Mouse (Mus musculus) embryo, embryonic 9.5 days (tissue): Measurements from ENCODE around the gene Phc2.

Source experiments
- DNase-seq: peaks from one replicate; pipeline ENCODE4 v3.0.0-alpha.2; 2017; ENCODE audit errors: extremely low spot score

Phc2 gene

GRCm38 (mm10) chr4:128741906-128742305 lies 87.4 kb downstream of the Phc2 start:
- DNase-seq, result no peak

DNA sequence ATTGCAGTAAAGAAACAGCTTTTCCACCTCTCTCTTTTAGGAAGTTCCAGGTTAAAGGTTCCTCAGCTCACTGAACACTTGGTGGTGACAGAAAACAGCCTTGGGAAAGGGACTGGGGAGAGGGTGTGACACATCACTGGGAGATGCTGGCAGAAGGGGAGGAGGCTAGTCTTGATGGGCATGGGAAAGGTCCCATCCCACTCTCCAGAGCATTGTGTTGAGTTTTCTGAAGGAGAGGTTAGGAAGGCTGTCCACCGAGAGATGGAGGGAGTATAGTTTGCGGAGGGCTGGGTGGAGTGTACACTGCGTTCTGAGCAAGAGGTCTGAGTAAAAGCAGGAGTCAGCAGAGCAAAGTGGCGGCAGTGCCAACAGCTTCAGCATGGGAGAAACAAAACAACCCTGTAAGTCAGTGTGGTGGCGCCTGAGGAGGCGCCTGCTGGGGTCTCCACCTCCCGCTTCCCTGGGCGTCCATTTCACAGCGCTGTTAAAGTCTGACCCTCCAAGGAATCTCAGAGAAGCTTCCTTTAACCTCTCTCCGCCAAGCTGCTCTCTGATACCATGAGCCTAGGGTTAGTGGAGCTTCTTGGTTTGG lies 88.0 kb downstream of the Phc2 start:
- no peak for DNase-seq

- no peak for DNase-seq
These were observed 88.6 kb downstream of the Phc2 start for GRCm38 (mm10) chr4:128743031-128743626.

GRCm38 (mm10) chr4:128745160-128745559 lies 90.7 kb downstream of the Phc2 start:
- no peak for DNase-seq

DNA sequence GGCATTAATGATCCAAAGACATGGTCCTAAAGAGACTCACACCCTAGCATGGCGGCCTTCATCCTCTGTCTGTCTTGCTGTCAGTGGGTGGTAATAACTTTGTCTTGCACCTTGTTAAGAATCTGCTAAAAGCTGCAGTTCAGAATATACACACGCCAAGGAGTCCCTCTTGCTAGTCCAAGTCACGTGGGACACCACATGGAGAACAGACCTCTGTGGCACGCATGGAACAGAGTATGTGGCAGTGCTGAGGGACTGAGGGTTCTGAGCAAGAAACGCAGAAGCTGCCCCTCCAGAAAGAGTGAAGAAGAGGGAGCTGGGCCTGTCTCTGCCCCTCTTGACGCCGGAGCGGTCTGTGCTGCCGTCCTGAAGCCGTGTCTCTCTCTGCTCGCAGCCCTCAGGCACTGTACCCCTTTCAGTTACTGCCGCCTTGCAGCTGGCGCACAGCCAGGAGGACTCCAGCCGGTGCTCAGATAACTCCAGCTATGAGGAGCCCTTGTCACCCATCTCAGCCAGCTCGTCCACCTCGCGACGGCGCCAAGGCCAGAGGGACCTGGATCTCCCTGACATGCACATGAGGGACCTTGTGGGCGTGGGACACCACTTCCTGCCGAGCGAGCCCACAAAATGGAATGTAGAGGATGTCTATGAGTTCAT lies 93.2 kb downstream of the Phc2 start:
- DNase-seq, result no peak

GRCm38 (mm10) chr4:128748309-128748708 lies 93.8 kb downstream of the Phc2 start:
- no peak for DNase-seq

DNA sequence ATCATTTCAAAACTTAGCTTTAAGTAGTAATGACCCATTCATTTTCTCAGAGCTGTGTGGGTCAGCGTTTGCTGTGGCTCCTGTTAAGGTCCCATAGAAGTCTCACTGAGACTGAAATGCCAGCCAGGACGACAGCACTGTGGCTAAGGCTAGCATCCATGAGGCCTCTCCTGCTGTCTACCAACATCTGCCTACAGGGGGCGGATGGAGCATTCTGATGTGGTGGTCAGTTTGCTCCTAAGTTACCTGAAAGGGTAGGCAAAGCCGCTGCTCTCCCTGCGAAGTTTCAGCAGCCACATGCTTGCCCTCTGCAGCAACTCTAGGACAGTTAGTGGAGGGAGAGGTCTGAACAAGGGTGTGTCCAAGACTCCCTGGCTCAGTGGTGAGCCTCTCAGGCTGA lies 96.5 kb downstream of the Phc2 start:
- peak; percentile 25 for DNase-seq

DNA sequence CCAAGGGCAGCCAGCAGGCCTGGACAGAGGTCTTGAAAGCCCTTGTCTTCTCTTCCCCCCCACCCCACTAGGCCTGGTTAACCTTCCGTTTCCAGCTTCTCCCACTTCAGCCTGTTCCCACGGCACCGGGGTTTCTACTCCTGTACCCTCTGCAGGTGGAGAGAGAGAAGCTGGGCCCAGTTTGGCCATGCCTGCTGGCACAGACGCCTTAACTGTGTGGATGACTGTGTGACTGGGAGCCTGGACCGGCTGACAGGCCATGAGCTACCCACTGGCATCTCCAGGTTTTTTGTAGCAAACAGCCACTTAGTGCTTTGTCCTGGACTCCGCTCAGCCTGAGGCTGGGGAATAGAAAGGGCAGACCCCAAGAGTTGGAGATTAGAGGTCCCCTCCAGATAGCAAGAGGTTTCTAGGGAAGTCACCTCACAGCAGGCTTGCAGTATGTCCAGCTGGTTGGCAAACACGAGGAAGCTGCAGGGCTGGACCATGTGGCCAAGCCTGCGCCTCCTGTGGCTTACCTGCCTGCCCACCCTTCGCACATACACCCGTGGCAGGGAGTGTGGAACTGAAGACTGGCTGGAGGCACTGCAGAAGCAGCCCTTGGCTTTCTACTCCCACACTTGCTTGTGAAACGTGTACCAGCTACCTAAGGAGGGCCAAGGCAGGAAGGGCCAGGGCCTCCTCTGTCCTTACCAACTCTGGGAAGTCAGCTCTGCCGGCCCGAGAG lies 97.7 kb downstream of the Phc2 start:
- DNase-seq, result no peak

DNA sequence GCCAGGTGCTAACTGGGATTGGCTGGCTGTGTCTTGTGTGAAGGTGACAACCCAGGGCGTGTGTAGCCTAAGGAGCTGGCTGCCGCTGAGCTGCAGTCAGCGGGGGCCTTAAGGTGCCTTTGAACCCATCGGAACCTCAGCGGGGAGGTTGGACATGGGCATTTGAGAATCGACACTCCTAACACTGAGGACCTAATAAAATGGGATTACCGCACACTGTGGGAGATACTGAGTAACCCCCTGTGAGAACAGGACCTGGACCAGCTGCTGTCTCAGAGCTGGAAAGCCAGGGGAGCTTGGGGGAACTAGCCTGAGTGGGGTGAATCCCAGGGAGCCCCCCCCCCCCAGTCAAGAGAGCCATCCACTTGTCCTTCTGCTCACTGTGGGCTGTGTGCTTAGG lies 99.1 kb downstream of the Phc2 start:
- no peak for DNase-seq

DNA sequence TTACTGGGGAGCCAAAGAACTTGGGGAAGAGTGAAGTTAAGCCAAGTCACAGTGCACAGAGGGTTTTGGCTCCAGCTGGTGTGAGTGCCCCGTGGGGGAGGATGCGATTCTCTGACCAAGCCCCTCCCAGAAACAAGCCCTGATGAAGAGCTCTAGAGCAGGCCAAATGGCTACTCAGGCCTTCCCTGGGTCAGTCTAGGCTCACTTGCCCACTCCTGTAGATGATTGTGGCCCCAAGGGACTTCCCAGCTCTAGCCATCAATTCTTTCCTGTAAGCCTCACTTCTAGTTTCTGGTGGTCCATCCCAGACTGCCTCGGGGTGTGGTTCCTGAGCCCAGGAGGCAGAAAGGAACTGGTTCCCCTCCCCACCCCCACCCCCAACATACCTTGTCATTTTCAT lies 100.6 kb downstream of the Phc2 start, which contains the start of gene A3galt2:
Gene A3galt2, plus strand, starts transcription at position 301 of the 400 bp plus-strand sequence.
- DNase-seq, result no peak

DNA sequence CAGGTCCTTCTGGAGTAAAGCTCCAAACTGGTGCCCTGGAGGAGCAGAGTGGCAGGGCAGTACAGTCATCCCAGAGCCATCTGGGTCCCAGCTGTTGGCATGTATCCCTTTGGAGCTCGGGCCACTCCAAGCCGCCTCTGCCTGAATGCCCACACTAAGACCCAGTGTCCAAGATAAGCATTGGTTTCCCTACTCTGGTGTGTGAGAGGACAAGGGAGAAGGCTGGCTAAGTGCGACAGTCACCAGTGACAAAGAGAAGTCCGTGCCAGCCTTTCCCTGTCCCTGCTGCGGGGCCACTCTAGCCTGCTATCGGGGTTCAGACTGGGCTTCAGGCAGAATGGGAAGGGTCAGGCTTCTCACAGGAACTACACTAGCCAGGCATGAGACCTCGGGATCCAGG lies 101.4 kb downstream of the Phc2 start:
- DNase-seq, result no peak

- DNase-seq, result no peak
These were observed 104.7 kb downstream of the Phc2 start for GRCm38 (mm10) chr4:128759214-128759613.

DNA sequence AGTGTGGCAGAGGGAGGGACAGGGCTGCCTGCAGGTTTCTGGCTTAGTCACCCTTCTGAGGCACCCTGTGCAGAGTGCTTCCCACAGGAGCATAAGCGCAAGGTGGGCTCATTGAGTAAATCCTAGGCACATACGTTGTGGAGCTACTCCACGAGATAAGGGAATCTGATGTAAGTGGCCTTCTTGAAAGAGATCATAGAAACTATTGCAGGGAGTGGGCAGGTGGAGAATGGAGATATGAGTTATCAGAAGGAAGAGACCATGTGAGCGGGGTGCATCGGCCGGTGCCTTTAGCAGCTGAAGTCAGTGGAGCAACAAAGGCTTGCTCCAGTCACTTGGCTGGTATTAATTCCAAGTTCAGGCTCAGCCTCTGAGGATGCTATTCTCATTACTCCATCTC lies 105.5 kb downstream of the Phc2 start:
- no peak for DNase-seq

GRCm38 (mm10) chr4:128766929-128767328 lies 112.4 kb downstream of the Phc2 start:
- no peak for DNase-seq

- no peak for DNase-seq
These were observed 113.6 kb downstream of the Phc2 start for GRCm38 (mm10) chr4:128768120-128768519.

DNA sequence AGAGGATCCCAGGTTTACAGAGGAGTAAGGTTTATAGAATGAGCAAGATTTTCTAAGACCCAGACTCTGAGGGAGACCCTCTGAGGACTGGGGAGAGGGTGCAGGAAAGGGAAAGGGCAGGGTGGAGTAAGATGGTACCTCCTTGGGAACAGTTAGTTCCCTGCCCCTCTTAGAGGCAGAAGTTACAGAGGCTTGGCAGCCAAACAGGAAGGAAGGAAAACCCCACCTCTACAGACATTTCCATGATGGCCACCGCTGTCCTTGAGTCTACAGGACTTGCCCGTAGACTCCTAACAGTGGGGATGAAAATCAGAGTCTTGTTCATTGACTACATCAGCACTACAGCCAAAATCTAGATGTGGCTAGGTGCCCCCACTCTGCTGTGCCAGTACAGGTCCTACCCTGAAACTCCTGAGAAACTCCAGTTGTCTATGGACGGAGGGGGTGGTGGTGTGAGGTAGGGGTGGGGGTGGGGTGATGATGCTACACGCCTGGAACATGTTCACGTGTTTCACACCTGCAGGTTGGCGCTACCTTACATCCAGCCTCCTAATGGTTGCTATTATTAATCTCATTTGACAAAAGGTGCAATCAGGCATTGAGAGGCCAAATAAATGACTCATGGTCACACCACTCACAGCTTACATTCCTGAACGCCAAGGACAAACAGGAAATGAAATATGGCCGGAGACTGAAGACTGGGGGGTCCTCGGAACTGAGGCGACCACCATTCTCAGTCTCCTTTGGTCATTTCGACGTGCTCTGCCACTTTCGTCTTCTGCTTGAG lies 115.3 kb downstream of the Phc2 start:
- no peak for DNase-seq

GRCm38 (mm10) chr4:128770698-128771097 lies 116.2 kb downstream of the Phc2 start:
- DNase-seq, result no peak

GRCm38 (mm10) chr4:128773820-128774219 lies 119.3 kb downstream of the Phc2 start:
- no peak for DNase-seq

DNA sequence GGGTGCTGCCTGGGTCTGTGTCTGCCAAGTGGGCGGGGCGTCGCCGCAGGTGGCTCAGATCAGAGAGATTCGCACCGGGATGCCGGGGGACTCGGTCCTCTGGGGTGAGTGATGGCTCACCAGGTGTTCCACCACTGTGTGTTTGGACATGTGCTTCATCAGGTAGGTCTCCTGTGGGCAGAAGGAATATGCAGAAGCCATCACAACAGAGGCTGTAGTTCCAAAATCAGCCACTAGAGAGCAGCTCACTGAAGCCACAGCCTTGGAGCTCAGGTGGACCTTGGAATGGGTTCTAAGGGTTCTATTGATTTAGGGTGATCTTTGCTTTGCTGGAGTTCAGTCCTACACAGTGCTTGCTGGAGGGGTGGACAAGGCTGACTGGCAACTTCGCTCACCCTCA lies 120.0 kb downstream of the Phc2 start:
- DNase-seq, result no peak

DNA sequence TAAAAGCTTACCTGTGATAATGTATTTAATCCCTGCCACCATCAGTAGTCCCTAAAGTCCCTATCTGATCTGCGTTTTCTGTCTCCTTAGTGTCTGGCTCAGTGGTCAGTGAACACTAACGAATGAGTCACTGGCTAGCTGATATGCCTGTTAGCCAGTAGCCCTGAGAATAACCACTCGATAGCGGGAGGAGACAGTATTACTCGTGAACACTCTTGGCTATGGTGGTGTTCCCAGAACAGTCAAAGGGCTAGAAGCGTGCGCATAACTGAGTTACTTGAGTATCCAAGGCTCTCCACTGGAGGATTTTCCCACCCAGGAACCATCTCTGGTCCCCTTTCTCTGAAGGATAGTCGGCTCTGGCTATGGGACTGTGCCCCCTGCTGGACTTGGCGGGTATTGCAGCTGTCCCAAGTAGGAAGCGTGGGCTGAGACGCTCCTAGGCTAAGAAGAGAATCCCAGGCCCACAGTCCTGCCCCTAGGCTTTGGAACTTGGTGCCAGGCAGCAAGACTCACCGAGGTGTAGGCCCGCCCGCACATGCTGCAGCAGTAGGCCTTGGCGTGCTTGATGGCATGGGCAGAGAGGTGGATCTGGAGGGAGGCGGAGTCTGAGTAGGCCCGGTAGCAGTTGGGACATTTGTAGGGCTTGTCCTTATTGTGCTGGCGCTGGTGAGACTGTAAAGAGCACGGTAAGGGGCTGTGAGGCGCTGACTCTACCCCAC lies 122.2 kb downstream of the Phc2 start:
- DNase-seq, result peak; percentile 82

GRCm38 (mm10) chr4:128777593-128777992 lies 123.1 kb downstream of the Phc2 start:
- no peak for DNase-seq
